Mouse (Mus musculus) retina, postnatal 7 days (tissue): ENCODE results near the gene Wsb2.
"Not testable (repeated sequence)": the region's sequence is repeated elsewhere in the genome, so short reads cannot be mapped to it uniquely, and the experiment has no call there.

ENCODE experiments used
- DNase-seq: peaks from one replicate; pipeline ENCODE4 v3.0.0-alpha.2; 2012; ENCODE audit warnings: low read depth, low spot score

Wsb2 gene

DNA sequence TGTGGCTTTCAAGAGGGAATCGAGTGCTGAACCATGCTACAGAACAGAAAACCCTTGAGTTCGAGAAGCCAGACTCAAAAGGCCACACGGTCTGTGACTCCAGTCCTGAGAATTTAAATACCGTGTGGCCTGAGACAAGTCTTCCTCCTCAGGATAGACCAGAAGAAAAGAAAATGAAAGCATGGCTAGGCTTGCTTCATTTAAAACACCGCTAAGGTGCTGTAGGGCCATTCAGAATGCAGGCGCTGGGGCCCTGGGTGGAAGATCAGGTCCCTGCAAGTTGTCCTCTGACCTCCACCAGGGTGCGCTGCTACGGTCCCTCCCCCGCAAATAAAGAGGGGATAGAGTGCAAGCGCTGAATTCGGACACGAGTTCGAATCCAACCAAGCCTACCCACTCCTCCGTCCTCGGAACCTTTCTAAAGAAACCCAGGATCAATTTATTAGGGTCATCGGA lies 31.2 kb downstream of the Wsb2 start:
- peak; percentile 25 for DNase-seq

DNA sequence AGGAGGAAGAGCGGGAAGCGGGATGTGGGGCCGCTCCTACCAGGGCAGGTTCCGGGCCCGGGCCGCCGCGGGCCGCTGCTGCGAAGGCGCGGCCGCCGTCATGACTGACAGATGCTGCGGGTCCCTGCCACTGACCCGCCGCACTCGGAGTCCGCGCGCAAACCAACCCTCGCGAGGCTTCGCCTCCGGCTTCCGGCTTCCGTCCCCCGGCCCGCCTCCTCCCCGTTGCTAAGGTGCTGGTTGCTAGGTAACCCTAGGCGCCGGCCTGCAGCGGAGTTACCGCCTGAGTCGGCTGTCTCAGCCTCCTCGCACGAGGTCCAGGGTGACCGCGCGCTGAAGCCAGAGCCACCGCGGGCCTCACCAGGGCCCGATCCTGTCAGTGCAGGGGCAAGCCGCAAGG lies 31.8 kb downstream of the Wsb2 start, which contains the start of gene Rfc5:
TSS of gene Rfc5 (minus strand) at position 171 of the 400 bp plus-strand sequence.
- DNase-seq = peak; percentile 92

- no peak for DNase-seq
Measured at GRCm38 (mm10) chr5:117390895-117391294, 33.8 kb downstream of the Wsb2 start.

DNA sequence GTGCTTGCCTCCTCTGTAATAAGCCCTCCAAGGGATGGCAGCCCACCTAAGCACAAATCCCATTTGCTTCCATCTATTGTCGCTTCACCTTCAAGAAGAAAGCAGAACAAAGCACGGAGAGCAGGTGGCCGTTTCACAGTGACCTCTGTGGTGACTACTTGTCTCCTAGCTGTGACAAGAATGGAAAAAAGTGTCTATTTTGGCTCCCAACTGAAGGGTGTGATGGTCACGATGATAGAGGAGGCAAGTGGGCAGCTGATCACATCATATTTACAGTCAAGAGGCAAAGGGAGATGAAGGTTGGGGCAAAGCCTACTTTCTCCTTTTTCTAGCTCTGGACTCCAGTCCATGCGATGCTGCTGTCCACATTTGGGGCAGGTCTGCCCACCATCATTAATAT lies 38.7 kb downstream of the Wsb2 start:
- DNase-seq = no peak

- DNase-seq = no peak
Measured at GRCm38 (mm10) chr5:117396596-117397014, 39.5 kb downstream of the Wsb2 start.

DNA sequence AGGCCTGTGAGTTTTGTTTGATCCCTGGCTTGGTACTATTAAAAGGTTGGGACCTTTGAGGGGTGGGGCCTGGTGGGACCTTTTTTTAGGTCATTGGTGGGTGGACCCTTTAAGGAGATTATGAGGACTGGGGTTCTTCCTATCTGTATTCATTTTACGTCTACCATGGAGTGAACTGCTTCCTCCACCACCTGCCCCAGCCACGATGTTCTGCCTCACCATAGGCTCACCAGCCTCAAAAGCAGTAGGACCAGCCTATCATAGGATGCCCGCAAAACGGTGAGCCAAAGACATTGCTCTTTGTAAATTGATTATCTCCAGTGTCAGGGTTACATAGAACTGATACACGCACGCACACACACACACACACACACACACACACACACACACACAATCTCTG lies 40.3 kb downstream of the Wsb2 start:
- no peak for DNase-seq

DNA sequence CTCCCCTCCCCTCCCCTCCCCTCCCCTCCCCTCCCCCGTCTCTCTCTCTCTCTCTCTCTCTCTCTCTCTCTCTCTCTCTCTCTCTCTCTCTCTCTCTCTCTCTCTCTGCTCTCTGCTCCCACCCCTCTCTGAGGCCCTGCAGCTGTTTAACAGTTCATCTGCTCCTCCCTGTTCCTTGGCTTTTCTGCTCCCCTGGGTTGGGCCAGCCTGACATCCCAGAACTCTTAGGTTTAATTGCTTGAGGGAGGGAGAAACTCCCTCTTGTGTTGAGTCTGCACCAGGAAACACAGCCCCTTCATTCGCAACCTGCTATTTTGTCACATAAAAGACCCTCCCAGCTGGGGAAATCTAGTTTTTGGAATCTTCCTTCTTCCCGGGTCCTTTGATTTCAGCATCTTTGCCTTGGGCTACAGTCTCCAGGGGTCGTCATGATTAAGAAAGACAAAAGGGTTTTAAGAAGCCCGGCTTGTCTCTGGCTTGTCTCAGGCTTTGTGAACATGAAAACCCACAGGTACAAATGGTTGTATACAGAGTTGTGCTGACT lies 41.0 kb downstream of the Wsb2 start:
- DNase-seq = no peak

- DNase-seq = no peak
Measured at GRCm38 (mm10) chr5:117399281-117399680, 42.2 kb downstream of the Wsb2 start.

- DNase-seq = no peak
Measured at GRCm38 (mm10) chr5:117403609-117404008, 46.5 kb downstream of the Wsb2 start.

DNA sequence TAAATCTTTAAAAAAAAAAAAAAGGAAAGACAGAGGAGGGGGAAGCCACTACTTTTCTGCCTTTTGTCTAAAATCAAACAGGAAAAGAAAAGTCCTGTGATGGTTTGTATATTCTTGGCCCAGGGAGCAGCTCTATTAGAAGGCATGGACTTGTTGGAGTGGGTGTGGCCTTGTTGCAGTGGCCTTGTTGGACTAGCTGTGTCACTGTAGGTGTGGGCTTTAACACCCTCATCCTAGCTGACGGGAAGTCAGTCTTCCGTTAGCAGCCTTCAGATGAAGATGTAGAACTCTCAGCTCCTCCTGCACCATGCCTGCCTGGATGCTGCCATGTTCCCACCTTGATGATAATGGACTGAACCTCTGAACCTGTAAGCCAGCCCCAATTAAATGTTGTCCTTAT lies 47.6 kb downstream of the Wsb2 start:
- not testable (repeated sequence) for DNase-seq

DNA sequence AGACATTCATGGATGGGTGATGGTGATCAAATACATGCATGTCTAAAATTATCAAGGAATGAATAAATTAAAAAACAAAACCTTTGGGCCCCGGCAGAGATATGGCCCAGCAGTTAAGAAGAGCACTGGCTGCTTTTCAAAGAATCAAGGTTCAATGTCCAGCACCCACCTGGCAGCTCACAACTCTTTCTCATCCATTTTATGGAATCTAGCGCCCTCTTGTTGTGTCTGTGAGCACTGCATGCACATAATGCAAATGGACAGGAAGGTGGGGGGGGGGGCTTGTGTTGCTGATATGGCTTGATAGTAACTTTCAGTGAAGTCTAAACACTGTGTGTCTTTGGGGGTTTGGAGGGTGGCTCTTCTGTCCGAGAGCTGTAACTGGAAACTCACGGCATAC lies 51.1 kb downstream of the Wsb2 start:
- peak; percentile 27 for DNase-seq

DNA sequence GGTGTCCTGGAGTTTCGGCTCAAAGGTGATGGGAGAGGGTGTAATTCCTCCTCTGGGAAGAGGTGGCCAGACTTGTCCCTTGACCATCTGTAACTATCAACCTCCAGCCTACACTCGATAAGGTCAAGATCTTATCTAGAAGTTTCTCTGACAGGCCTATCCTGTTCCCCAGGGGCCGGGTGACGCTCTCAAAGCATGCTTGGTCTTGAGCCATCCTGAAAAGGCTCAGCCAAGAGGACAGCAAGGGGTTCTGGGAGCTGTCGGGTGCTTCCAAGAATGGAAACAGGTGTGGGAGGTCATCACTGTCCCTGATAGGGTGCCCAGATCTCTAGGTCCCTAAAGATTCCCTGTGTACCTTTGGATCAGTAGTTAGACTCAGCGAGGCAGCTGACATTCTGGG lies 52.3 kb downstream of the Wsb2 start:
- DNase-seq = no peak

GRCm38 (mm10) chr5:117413507-117414501 lies 56.7 kb downstream of the Wsb2 start, which contains the start of gene Ksr2:
Ksr2 (plus strand) TSS chr5:117414000.
- DNase-seq = peak; percentile 67

- DNase-seq = no peak
Measured at GRCm38 (mm10) chr5:117414611-117415010, 57.5 kb downstream of the Wsb2 start.

DNA sequence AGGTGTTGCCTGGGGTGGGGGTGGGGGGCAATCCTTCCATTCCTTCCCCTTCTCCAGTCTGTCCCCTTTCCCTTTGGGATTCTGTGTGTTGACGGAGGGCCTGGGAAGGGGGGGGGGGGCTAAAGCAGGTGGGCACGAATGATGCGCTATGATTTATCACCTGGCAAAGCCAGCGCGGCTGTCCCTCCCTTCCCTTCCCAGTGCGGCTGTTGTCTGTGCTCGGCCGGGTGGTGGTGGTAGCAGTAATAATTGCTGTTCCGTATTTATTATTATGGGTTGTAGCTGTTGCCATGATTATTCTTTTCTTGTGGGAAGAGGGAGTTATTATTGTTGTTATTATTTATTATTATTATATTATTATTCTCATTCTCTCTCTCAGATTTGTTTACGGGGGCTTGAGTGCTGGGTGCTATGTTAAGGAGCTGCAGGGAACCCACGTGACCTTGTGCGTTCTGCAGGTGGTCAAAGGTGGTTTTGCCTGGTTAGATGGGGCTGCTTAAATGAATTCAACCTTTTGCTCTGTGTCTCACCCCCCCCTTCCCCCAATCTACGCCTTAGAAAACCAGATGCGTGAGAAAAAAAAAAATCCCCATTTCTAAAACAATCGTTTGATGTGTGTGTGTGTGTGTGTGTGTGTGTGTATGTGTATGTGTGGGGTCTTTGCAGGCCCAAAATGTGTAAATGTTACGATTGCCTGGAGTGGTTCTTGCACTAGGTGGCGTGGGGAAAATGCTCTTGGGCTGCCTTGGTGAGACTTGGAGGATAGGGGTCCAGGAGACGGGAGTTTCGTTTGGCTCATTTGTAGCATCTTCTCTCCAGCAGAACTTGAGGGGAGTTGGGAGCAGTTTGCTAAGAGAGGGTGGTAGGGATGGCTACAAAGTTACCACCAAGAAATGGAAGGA lies 58.2 kb downstream of the Wsb2 start:
- DNase-seq = no peak

GRCm38 (mm10) chr5:117417442-117417841 lies 60.3 kb downstream of the Wsb2 start:
- no peak for DNase-seq
